Mouse (Mus musculus) hindbrain, embryonic 11.5 days (tissue): ENCODE measurements around the gene Mdh2. TPM values are rescaled to one million over a fixed set of nuclear protein-coding genes. Genes with fewer than 3 reads are reported as not detected.

ENCODE experiments used
- ATAC-seq: fragments of 200-750 bp; cut with Nextera tagmentation; 2 replicates; pipeline ENCODE4 v1.8.0; 2017; ENCODE audit warnings: mild to moderate bottlenecking, moderate TSS enrichment, moderate library complexity; ENCODE audit not compliant: low FRiP score
- DNase-seq: peaks from one replicate; pipeline ENCODE4 v3.0.0-alpha.2; 2015; ENCODE audit warnings: low spot score
- H3K27ac ChIP-seq: fragments of 300-500 bp; sonication (generic); 2 replicates; pipeline ENCODE4 v1.5.1; 2014; ENCODE audit warnings: mild to moderate bottlenecking, low read depth, low read length
- H3K27me3 ChIP-seq: fragments of 300-500 bp; sonication (generic); 2 replicates; pipeline ENCODE4 v1.6.1; 2014; ENCODE audit warnings: mild to moderate bottlenecking, low read length, moderate library complexity, mixed read lengths; ENCODE audit not compliant: control insufficient read depth, insufficient read depth
- H3K36me3 ChIP-seq: fragments of 300-500 bp; sonication (generic); 2 replicates; pipeline ENCODE4 v1.6.1; 2014; ENCODE audit warnings: mild to moderate bottlenecking, low read length, moderate library complexity, mixed read lengths; ENCODE audit not compliant: control insufficient read depth, insufficient read depth
- H3K4me1 ChIP-seq: fragments of 300-500 bp; sonication (generic); replicated peaks from 2 replicates; pipeline ENCODE4 v1.6.1; 2014; ENCODE audit warnings: low read length, mixed read lengths; ENCODE audit not compliant: control insufficient read depth, insufficient read depth
- H3K4me2 ChIP-seq: fragments of 300-500 bp; sonication (generic); replicated peaks from 2 replicates; pipeline ENCODE4 v1.6.1; 2014; ENCODE audit warnings: mild to moderate bottlenecking, low read depth, low read length
- H3K4me3 ChIP-seq: fragments of 300-500 bp; sonication (generic); 2 replicates; pipeline ENCODE4 v1.5.1; 2014; ENCODE audit warnings: low read depth, low read length
- H3K9ac ChIP-seq: fragments of 300-500 bp; sonication (generic); 2 replicates; pipeline ENCODE4 v1.6.1; 2014; ENCODE audit warnings: low read depth, low read length
- H3K9me3 ChIP-seq: fragments of 300-500 bp; sonication (generic); 2 replicates; pipeline ENCODE4 v1.6.1; 2016; ENCODE audit warnings: low read length; ENCODE audit not compliant: control insufficient read depth
- WGBS: fragments of 180-500 bp; shearing (Covaris S2); extraction: QIAGEN DNeasy Blood & Tissue Kit; methylation state at CpG from one replicate; pipeline ENCODE4 v1.1.7; 2014; 5-methylcytosine and 5-hydroxymethylcytosine counted together
- polyA plus RNA-seq: library from polyadenylated mRNA; unstranded; fragments of >200 nt; fragmentation: Nextera tagmentation; extraction: Ambion mirVana; gene quantifications from 2 replicates; pipeline ENCODE4 v1.2.1, GENCODE M21; 2014

The Mdh2 gene
- polyA plus RNA-seq, 1 experiment from 2014 or later = 620 TPM

DNA sequence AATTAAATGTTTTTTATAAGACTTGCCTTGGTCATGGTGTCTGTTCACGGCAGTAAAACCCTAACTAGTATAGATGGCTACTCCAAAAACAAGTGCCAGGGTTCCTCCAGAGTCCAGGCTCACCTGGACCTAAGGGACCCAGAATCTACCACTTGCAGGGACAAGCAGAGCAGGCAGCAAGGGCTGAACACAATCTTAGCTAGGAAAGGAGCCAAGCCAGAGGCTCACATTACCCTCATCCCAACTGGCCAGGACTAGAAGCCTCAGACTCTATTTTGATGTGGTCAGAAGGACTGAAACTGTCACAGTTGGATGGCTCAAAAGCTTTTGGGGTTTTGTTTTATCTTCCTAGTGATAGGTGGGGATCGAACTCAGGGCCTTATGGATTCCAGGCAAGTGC is 26.7 kb upstream of the Mdh2 start:
- DNase-seq = no peak
- Histone ChIP-seq H3K4me1 (no peaks in the 10 kb centered on the region), H3K9ac (no peak overlapping the region), H3K36me3 (no peaks in the 10 kb centered on the region), H3K27ac (no peak overlapping the region), H3K4me2 (no peak overlapping the region), H3K27me3 (no peaks in the 10 kb centered on the region), H3K4me3 (no peak overlapping the region), H3K9me3 (no peaks in the 10 kb centered on the region)
- ATAC-seq = no peak
- 71% methylated on average over 2 of the region's 2 CpGs for WGBS

DNA sequence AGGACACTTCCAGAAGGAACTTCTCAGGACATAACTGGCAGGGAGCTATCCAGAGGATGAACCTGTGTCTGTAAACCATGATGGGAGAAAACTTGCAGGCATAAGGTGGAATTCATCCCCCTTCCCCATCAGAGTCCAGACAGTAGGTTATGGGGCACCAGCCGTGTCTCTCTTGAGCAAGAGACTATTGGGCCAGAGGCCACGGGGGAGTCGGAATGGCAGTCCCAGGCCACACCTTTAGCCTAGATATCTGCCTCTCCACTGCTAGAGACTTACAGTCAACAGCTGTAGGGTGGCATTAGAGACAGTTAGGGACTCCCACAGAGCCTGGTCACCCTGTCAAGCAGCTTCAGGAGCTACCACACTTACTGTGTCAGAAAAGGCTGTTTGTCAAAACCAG is 16.4 kb upstream of the Mdh2 start:
- no peaks in the 10 kb centered on the region for H3K4me1 ChIP-seq
- no peak overlapping the region for H3K4me3 ChIP-seq
- H3K4me2 ChIP-seq = no peak overlapping the region
- H3K27me3 ChIP-seq = no peaks in the 10 kb centered on the region
- H3K27ac ChIP-seq = no peak overlapping the region
- no peak for DNase-seq
- H3K9me3 ChIP-seq = no peaks in the 10 kb centered on the region
- no peak for ATAC-seq
- no peak overlapping the region for H3K9ac ChIP-seq
- 73% methylated on average over 3 of the region's 3 CpGs for WGBS
- no peaks in the 10 kb centered on the region for H3K36me3 ChIP-seq

DNA sequence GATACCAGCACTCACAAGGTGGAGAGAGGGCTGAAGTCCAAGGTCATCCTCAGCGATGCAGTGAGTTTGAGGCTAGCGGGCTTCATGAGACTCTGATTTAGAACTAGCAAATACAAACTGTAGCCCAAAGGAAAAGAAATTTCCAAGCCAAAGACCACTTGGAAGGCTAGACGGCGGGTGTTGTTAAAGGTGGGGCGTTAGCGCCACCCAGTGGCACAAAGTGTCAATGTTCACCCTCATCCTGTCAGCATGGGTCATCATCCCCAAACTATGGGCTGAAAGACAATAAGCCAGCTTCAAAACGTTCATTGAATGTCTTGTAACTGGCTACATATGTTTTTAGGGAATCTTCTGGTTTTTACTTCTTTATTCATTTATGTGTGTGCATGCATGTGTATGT is 14.8 kb upstream of the Mdh2 start:
- Histone ChIP-seq H3K9me3 (no peaks in the 10 kb centered on the region), H3K9ac (no peak overlapping the region), H3K4me3 (no peak overlapping the region), H3K27ac (no peak overlapping the region), H3K27me3 (no peaks in the 10 kb centered on the region), H3K36me3 (no peaks in the 10 kb centered on the region), H3K4me1 (no peaks in the 10 kb centered on the region), H3K4me2 (no peak overlapping the region)
- ATAC-seq (no peak), DNase-seq (peak; percentile 92)
- 2% methylated on average over 7 of the region's 7 CpGs for WGBS

DNA sequence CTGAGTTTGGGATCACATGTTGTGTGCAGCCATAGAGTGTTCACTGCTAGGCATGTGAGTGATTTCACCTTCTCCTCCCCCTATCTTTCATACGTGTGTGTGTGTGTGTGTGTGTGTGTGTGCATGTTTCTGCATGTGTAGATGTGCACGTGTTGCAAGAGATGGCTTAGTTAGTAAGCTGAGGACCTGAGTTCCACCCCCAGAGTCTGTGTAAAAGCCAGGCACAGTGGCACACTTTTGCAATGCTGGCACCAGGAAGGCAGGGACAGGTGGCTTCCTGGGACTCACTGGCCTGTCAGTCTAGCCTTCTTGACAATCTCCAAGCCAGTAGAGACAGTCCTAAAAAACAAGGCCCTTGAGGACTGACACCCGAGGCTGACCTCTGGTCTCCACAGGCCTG is 13.3 kb upstream of the Mdh2 start:
- ATAC-seq = no peak

DNA sequence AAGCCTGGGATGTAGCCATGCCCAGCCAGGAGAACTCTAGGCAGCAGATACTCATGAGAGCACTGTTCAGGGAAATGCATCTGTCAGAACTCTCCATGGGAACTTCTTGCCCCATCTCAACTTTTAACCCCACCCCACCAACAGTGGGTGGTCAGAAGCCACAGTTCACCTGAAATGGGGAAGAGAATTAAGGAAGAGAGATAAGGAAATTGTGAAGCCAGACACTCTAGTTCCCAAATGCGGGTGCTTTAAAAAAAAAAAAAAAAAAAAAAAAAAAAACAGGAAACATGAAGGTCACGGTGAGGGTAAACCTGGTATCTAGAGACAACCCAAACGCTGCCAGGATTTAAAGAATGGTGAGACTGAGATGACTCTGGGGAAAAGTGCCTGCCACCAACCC is 5.8 kb upstream of the Mdh2 start:
- Histone ChIP-seq H3K36me3 (no peaks in the 10 kb centered on the region), H3K4me2 (no peak overlapping the region), H3K27ac (no peak overlapping the region), H3K4me1 (0 out of 2 replicates have a peak, but pooled peaks cover 2% of the 10 kb centered on the region), H3K4me3 (no peak overlapping the region), H3K27me3 (no peaks in the 10 kb centered on the region), H3K9ac (no peak overlapping the region), H3K9me3 (no peaks in the 10 kb centered on the region)
- no peak for ATAC-seq
- no peak for DNase-seq
- 71% methylated on average over 3 of the region's 3 CpGs for WGBS

More for the DNA sequence above, 13.3 kb upstream of the Mdh2 start:
- Histone ChIP-seq H3K4me2 (no peak overlapping the region), H3K4me1 (no peaks in the 10 kb centered on the region), H3K36me3 (no peaks in the 10 kb centered on the region), H3K27ac (no peak overlapping the region), H3K9me3 (no peaks in the 10 kb centered on the region), H3K4me3 (no peak overlapping the region), H3K27me3 (no peaks in the 10 kb centered on the region), H3K9ac (no peak overlapping the region)
- DNase-seq = no peak
- WGBS = 66% methylated on average over 3 of the region's 3 CpGs

DNA sequence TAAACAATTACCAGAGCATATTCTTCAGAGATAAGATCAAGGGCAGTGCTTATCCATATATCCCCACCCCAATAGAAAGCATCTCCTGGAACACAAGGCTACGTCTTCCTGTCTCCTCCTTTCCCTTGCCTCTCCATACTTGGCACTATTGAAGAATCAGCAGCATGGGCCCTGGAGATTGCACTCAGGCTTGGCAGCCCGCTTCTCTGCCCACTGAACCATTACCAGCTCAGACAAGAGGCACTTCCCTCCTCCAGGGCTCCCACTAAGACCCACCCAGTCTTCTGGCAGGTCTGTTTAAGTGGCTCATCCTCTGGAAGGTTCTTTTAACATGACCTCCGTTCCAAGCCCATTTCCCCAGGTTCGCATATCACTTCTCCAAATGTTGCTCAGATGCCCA is 1.7 kb upstream of the Mdh2 start:
- Histone ChIP-seq H3K9ac (no peak overlapping the region), H3K27me3 (no peaks in the 10 kb centered on the region), H3K4me3 (no peak overlapping the region), H3K27ac (no peak overlapping the region), H3K4me1 (0 out of 2 replicates have a peak, but pooled peaks cover 6% of the 10 kb centered on the region), H3K4me2 (no peak overlapping the region), H3K9me3 (no peaks in the 10 kb centered on the region), H3K36me3 (no peaks in the 10 kb centered on the region)
- DNase-seq (no peak), ATAC-seq (no peak)
- WGBS = 85% methylated on average over 4 of the region's 4 CpGs

DNA sequence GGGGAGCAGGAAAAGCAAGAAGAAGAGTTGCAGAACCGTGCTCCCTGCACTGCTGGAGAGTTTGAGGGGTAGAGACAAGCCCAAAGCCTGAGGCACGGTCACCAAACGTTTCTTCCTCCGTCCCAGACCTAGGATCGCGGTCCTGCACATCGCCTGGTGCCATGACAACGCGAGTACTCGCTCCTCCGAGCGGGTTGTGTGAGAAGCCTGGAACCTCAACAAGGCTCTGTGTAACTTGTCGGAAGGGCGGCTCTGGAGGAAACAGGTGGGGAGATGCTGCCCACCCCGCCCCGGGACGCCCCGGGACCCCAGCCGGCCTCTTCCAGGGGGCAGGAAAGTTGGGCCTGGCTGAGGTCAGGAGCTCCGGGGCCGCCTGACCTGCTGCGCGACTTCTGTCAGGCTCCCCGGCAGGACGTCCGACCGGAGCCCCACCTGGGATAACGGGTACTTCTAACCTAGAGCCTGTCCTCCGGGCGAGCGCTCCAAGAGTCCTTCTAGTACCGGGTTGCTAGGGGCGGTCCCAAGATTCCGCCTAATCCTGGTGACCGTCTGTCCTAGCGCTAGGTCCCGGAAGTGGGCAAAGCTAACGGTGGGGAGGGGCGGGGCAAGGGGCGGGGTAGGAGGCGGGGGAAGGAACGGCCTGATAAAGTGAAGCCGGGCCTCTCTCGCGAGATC is 347 bp upstream of the Mdh2 start, which contains the start of gene Styxl1:
Gene Styxl1, minus strand, starts transcription at position 590 of the 675 bp plus-strand sequence.
- Histone ChIP-seq H3K36me3 (0 out of 2 replicates have a peak, but pooled peaks cover 3% of the 10 kb centered on the region), H3K27ac (peak within 1 kb of the TSS; percentile 88), H3K4me2 (peak within 1 kb of the TSS; percentile 89), H3K4me3 (peak within 1 kb of the TSS; percentile 81), H3K9ac (peak within 1 kb of the TSS; percentile 92), H3K9me3 (no peaks in the 10 kb centered on the region), H3K27me3 (no peaks in the 10 kb centered on the region), H3K4me1 (0 out of 2 replicates have a peak, but pooled peaks cover 6% of the 10 kb centered on the region)
- ATAC-seq (peak; percentile 94), DNase-seq (peak; percentile 63)
- WGBS = under 1% methylated on average over 38 of the region's 45 CpGs

DNA sequence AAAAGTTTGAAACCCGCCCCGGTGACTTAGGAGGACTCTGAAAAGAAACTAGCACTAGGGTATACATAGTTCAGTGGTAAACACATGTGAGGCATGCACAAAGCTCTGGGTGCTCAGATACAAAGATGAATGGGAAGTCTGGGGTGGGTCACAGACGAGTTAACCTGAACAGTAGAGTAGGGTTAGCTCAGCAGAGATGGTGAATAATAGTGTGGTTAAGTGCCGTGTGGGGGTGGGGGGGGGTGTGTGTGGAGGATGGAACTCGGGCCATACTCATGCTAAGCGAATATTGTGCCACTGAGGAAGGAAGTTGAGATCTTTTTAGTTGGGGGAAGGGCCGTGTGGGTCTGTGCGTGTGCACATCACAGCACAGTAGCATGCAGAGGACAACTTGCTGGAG is 2.1 kb downstream of the Mdh2 start:
- WGBS = 83% methylated on average over 8 of the region's 8 CpGs
- H3K27me3 ChIP-seq = no peaks in the 10 kb centered on the region
- no peaks in the 10 kb centered on the region for H3K9me3 ChIP-seq
- H3K4me2 ChIP-seq = no peak overlapping the region
- no peak overlapping the region for H3K9ac ChIP-seq
- no peak overlapping the region for H3K27ac ChIP-seq
- no peak for ATAC-seq
- 0 out of 2 replicates have a peak, but pooled peaks cover 6% of the 10 kb centered on the region for H3K36me3 ChIP-seq
- no peak overlapping the region for H3K4me3 ChIP-seq
- 0 out of 2 replicates have a peak, but pooled peaks cover 6% of the 10 kb centered on the region for H3K4me1 ChIP-seq
- DNase-seq = no peak

DNA sequence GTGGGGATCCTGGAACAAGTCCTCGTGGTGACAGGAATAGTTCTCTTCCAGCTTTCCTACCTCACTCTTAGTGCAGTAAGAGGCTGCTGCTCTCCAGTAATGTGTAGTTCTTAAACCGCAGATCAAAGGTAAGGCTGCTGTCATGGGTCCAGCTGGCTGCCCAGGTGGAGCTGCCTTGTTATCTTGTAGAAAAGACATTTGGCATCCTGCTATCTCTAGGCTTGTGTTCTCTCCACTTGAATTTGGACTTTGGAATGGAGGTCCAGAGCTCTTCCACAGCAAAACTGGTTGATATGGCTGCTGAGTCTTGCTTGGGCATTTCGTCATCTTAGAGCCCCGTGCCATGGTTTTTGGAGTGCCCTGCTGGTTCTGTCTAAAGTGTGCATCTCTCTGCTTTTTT is 4.6 kb downstream of the Mdh2 start:
- Histone ChIP-seq H3K4me2 (no peak overlapping the region), H3K4me3 (no peak overlapping the region), H3K36me3 (peaks cover 18% of the 10 kb centered on the region), H3K9me3 (no peaks in the 10 kb centered on the region), H3K4me1 (0 out of 2 replicates have a peak, but pooled peaks cover 4% of the 10 kb centered on the region), H3K27ac (no peak overlapping the region), H3K9ac (no peak overlapping the region), H3K27me3 (no peaks in the 10 kb centered on the region)
- DNase-seq (no peak), ATAC-seq (no peak)
- 92% methylated on average over 4 of the region's 4 CpGs for WGBS
